Mouse (Mus musculus): ENCODE results near the gene Hist3h2a. TPM values are rescaled to one million over a fixed set of nuclear protein-coding genes. Genes with fewer than 3 reads are reported as not detected.

Hist3h2a gene
- polyA plus RNA-seq, 2 experiments from 2014 or later, result 9.6 to 10.3 TPM

DNA sequence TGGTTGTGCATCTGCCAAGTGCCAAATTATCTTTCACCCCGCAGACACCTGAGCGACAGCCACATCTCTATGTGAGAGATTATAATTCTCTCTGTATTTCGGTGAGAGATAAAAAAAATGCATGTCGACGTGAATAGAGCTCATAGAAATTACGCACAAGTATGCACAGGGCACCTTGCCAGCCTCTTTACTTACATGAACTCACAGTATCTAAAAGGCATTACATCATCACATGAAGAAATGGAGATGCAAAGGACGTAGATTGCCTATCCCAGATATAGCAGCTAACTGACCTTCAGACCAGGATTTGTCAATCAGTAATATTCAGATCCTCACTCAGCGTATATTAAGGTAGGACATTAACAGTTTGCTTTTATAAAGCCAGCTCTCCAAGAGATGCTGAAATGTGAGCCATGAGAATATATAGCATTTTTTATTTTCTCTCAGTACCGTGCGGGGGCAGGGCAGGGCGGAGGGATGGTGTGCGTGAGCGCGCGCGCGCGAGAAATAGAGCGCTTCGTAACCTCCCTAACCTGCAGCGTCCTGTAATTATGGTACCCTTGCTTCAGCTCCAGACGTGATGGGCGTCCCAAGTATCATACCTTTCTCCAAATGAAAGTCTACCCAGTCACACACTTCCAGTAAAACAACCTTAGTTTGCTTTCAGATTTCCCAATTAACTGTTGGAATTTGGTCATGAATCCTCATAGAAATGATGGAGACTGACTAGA, 6.5 kb upstream of the Hist3h2a start:
- peak; percentile 38 for ATAC-seq

DNA sequence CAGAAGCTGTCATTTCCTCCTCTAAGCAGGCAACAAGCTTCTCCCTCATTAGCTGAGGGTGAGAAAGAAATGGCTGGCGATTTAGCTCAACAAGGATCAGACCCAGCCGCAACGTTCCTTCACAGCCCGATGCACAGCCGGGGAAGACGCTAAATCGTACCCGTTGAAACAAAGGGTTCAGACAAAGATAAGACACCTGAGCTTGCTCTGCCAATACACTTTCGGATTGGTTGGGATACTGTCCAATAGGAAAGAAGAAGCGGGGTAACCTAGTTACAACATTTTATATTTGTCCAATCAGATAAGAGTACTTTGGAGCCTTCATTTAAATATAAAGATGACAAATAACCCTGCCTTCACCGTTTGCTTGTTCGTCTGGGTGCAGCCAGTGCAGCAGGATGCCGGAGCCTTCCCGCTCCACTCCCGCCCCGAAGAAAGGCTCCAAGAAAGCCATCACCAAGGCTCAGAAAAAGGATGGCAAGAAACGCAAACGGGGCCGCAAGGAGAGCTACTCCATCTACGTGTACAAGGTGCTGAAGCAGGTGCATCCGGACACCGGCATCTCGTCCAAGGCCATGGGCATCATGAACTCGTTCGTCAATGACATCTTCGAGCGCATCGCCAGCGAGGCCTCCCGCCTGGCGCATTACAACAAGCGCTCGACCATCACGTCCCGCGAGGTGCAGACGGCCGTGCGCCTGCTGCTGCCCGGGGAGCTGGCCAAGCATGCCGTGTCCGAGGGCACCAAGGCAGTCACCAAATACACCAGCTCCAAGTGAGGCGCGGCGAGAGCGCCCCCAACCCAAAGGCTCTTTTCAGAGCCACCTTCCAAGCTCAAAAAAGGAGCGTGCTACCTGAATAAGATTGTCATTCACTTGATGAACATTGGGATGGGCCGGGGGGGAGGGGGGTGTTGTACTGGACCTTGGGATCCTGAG, 5.7 kb upstream of the Hist3h2a start, which contains the start of gene Hist3h2ba:
Gene Hist3h2ba, plus strand, starts transcription at position 379 of the 938 bp plus-strand sequence.
- ATAC-seq, result peak; percentile 94

DNA sequence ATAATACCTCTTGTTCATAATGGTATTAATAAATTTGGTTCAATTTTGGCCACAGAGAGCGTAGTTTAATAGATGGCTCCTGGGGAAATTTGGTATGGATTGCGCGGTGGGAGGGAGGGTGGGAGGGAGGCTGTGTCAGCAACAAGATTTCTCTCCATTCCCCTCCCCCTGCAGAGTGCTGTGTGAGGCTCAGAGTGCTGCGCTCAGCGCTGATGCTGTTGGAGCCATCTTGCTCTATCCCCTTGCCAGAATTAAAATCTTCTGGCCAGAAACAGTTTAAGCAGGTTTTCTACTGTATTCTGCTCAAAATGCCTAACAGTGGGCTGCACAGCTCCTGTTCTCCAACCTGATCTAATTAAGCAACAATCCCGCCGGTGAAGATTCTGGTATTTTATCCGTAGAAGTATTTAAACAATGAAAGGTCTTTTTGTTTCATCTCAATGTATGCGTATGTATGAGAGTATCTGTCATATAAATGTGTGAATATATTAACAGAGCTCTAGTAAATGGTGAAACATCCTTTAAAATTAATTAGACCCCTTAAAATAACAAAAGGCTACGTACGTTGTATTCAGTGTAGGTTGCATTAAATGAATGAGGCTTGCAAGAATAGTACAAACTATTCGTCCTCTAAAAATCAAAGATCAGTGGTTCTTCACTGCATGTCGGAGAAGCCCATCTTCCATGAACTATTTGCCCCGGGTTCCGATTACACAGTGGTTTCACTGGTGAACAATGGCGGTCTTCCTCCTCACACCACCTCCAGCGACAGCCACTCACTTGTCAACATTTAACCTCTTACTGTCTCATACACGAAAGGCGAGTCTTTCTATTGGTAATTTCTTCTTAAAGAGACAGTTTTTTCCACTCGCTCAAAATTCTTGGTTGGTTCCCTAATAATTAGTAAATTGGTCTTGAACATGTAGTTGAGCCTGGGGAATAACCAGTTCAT, 4.7 kb upstream of the Hist3h2a start:
- no peak for ATAC-seq

DNA sequence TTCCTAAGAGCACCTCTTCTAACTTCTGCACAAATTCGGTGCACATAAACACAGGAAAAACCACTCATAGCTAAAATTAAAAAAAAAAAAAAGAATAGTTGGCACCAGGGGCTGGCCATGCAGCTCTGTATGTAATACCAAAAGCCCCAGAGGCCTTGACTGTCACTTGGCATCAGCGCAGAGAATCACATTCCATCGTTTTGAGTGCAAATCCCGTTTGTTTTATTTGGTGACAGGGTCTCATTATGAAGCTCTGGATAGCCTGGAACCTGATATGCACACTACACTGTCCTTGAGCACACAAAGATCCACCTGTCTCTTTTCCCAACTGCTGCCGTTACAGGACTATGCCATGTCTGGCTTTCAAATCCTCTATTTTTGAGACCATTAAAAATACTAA, 3.3 kb upstream of the Hist3h2a start:
- no peak for ATAC-seq

DNA sequence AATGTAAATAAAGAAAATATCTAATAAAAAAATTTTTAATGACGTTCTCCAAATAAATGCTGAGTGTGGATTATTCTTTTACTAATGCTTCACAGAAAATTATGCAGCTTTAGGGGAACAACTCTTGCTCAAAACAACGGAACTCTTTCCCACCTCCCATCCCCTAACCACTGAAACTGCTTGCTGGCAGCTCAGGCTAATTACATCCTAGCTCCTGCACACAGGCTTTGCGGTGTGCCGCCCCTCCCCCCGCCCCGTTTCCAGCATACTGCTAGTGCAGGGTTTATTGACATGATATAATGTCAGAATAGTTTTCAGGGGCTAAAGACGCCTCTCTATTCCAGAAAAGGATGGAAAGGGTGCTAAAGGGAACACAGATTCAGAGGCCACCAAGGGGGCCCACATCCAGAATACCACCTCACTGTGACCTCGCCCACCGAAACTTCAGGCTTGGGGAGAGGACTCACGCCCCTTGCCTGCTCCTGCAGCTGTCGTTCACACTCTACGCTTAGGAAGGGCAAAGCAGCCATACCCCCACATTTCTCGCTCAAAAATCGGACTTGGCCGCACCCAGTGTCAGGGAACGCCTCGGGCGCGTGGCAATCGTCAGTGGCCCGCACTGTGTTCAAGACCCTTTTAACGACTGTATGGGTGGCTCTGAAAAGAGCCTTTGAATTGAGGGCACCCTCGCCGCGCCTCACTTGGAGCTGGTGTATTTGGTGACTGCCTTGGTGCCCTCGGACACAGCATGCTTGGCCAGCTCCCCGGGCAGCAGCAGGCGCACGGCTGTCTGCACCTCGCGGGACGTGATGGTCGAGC, 925 bp upstream of the Hist3h2a start:
- peak; percentile 1 for ATAC-seq

DNA sequence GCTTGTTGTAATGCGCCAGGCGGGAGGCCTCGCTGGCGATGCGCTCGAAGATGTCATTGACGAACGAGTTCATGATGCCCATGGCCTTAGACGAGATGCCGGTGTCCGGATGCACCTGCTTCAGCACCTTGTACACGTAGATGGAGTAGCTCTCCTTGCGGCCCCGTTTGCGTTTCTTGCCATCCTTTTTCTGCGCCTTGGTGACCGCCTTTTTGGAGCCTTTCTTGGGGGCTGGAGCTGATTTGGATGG, 390 bp upstream of the Hist3h2a start:
- peak; percentile 46 for ATAC-seq

DNA sequence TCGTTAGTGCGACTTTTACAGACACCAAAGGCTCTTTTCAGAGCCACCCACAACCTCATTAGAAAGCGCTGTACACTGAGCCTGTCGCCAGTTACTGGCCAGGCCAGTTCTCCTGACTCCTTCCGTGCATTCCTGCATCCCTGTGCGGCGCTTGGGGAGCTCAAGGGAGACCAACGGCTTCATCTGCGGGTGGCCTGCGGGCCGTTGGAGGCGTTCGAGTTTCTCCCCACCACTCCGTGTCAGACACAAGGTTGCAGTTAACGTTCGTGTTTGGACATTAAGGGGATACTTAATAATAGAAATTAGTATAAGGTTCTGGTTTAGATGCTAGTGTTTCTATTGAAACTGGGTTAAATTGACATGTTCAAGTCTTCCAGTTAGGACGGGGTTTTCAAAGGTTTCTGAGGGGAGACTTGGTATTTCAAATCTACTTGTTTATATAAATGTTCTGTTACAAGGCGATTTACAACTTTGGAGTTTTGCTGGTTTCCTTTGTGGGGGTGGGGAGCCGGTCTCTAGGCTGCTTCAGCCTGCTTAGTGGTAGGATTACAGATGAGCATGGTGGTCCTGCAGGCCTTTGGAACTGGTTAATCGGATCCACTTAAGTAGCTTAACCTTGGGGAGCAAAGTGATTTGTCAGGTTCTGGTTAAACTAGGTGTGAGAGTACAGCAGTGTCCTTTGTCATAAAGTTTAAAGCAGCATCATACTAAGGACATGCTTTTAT, 820 bp downstream of the Hist3h2a start:
- ATAC-seq, result peak; percentile 9

DNA sequence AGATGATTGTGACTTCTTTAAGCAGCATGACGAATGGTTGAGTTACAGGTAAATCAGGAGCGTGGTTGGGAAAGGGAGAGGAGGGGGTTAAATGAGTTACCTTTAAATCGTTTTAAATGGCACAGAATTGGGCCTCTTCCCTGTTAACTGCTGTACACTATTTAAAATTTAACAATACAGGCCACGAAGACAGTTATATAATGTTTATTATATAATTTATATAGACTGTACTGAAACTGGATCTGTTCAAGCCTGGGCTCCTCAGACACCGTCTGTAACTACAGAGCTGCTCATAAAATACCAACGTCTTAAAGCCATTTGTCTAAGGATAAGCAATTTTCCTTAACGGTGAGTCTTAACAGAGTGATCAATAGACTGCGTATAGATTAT, 1.4 kb downstream of the Hist3h2a start:
- no peak for ATAC-seq

DNA sequence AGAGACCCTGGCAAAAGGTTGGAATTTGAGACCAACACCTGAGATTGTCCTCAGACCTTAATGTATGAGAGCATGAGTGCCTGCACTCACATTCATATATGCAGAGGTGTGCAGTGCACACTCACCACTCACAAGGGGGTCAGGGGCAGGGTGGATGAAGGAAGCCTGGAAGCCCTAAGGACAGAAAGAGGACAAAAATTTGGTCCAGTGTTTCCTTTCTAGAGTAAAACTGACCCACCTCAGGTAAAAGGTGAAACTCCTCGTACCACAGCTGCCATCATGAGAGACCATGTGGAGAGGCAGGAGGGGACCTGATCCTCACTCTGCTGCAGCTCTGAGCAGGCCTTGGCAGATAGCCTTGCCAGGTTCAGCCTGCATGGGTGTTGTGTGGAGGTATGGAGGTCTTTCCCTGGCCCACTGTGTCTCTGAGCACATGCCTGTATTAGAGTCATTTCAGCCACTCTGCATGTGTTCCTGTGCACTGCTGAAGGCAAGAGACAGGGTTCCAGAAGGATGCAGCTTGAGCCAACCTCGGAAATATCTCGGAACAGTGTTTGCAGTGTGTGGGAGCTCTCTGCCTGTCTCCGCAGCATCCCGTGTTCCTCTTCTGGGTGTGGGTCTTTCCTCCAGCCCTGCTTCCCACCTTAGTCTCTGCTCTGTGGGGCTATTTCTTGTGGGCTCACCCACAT, 2.9 kb downstream of the Hist3h2a start:
- no peak for ATAC-seq

DNA sequence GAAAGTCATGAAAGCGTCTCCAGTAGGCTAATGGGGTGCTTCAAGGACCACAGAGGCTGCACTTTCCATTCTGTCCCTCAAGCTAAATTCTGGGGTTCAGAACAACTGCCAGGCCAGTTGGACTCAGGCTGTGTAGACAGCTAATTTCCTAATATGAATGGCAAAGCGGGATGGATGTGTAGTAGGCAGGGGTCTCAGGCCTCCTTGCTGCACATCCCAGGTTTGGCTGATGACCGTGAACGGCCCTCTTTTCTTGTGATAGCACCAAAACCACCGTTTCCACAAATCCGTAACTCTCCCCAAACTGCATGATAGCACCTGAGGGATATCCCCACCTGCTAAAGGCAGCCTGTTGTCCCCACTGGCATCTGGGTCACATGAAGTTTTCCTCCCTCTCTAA, 4.1 kb downstream of the Hist3h2a start:
- ATAC-seq, result no peak

DNA sequence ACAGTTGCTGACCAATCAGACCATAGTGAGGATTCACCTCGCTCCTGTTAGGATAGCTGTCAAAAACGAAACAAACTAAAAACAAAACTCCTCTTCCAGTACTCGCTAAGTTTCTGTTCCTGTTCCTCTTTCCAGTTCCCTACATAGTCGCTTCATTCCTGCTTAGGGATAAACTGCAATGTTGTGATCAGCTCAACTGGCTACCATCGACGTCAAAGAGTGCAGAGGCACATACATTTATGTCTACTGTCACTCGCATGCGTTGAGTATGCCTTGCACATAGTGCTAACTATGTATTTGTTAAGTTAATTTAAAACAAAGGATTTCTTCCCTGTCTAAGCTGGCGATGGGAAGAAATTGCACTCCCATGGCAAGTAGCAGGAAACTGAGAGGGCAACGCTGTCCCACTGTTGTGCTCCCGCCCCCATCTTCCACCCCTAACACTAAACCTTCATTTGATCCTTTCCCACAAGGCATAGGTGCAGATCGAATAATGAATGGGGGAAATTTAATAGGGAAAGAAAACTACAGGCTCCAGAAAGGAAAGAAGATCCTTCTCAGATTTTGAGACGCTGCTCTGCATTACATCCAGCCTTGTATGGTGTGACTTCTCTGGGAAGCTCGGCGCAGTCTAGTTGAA, 4.8 kb downstream of the Hist3h2a start:
- no peak for ATAC-seq

DNA sequence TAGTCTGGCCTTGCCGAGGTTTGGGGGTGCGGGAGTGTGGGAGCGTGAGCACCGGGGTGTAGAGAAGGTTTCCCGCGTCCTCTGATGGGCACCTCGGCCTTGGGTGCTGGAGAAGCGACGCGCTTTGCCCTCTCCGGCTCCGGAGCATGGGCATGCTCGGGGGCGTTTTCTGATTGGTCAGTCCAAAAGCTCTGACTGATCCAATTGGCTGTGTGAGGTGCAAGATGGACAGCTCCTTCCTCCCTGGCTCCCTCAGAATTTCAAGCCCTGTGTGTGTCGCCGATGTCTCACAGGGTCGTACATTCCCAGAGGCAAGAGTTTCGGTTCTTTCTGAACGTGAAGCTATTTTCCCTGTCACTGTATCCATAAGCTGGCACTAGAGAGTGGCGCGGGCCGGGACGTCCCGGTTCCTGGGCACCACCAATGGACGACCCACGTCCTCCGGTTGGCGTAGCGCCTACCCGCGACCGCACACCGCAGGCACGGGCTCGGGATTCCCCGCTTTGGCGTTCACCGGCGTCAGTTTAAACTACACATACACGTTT, 5.5 kb downstream of the Hist3h2a start:
- ATAC-seq, result peak; percentile 91

DNA sequence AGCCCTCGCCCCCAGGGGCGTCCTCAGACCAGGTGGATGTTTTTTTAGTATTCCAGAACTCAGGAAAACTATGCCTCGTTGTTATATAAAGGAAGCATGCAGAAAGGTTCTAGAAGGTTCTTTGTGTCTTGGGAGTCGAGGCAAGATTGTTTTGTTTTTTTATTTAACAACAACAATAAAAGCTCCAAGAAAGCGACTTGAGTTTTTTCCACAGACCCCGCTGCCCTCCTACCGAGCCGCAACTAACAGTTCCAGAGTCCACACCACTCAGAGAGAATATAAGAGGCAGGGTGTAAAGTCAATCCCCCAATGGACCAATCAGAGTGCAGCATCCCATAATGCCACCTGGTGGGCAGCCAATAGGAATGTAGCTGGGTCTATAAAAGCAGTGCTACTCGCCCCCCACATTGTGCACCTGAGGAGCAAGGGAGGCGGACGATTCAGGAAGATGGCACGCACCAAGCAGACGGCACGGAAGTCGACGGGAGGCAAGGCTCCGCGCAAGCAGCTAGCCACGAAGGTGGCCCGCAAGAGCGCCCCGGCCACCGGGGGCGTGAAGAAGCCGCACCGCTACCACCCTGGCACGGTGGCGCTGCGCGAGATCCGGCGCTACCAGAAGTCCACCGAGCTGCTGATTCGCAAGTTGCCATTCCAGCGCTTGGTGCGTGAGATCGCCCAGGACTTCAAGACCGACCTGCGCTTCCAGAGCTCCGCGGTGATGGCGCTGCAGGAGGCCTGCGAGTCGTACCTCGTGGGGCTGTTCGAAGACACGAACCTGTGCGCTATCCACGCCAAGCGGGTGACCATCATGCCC, 7.1 kb downstream of the Hist3h2a start:
- ATAC-seq, result no peak

DNA sequence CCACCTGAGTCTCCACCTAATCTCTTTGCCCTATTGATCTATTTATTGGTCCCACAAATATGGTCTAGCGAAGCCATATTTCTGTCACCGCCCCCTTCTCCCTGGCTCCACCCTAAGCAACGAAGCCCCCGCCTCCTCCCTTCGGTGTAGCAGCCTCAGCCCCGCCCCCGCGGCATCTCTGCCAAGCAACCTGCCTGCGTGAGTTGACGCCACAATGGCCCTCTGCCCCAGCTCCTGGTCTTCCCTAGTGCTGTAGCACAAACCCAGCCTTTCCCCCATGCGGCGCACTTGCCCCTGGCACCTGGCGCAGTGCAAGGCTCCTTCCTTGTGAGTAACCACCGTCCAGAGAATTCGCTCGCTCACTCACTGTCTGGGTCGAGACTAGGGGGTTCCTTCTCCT, 9.1 kb downstream of the Hist3h2a start:
- ATAC-seq, result no peak

DNA sequence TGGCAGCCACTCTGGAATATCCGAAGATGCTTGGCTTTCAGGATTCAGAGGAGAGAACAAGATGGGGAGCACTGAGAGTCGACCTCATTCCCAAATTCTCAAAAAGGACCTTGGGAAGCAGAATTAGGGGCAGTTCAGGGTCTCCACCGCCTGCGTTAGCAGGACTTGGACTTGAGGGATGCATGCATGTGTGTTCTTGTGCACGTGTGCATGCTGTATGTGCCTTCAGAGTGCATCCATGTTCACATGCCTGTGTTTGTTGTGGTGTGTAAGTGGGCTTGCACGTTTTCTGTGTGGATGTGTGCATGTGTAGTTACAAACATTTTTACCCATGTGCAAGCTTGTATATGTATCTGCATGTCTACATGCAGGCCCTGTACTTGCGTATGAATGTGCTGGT, 9.7 kb downstream of the Hist3h2a start:
- ATAC-seq, result no peak

DNA sequence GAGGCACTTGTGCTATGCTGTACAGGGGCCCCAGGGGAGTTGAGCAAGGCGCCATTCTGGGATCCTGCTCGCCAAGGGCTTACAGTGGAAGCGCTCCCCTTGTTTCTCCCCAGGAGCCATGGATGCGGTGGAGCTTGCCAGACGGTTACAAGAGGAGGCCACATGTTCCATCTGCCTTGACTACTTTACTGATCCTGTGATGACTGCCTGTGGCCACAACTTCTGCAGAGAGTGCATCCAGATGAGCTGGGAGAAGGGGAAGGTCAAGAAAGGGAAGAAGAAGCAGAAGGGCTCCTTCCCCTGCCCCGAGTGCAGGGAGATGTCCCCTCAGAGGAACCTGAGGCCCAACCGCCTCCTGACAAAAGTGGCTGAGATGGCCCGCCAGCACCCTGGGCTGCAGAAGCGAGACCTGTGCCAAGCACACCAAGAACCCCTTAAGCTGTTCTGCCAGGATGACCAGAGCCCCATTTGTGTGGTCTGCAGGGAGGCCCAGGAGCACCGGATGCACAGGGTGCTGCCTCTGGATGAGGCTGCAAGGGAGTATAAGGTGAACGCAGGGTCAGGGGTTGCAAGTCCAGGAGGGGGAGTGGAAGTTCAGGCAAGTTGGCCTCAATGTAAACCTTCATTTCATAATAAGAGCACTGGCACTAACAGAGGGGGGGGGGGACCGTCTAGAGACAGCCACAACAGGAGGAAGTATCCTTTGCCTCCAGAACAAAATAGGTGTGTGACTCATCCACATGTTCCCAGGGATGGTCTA, 10.7 kb downstream of the Hist3h2a start:
- no peak for ATAC-seq

DNA sequence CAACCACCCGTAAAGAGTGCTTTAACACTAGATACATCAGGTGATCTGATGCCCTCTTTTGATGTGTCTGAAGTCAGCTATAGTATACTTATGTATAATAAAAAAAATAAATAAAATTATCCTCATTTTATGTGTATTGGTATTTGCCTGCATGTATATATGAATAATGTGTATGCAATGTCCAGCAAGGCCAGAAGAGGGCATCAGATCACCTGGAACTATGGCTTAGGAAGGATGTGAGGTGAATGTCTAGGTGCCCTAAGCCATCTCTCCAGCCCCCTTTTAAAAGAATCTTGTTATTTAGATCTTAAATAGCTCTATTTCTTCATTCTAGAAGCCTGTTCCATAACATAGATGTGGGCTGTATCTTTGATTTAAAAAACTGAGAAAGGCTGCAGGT, 12.9 kb downstream of the Hist3h2a start:
- no peak for ATAC-seq

DNA sequence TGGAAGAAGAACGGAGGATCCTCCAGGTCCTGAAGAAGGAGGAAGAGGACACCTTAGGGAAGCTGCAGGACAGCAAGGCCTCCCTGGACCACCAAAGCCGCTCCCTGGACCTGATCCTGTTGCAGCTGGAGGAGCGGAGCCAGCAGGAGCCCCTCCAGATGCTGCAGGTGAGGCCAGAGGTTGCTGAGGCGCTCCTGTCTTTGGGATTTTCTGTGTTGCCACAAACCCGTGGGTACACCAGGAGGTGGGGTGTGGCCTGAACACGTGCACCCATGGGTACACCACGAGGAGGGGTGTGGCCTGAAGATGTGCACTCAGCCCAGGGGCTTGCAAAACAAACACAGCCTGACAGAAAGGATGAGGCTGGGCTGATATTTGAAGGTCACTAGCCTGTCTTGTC, 14.1 kb downstream of the Hist3h2a start:
- ATAC-seq, result no peak

All from CD4-positive, CD25-positive, alpha-beta regulatory T cell, adult 4 months (primary cell).